Mouse (Mus musculus): ENCODE results near the gene Tsc22d3. TPM values are rescaled to one million over a fixed set of nuclear protein-coding genes. Genes with fewer than 3 reads are reported as not detected.

The Tsc22d3 gene
- polyA plus RNA-seq, 1 experiment from 2014 or later, result 223 TPM

- H3K4me3 ChIP-seq (ENCODE audit: low read length), result no peak overlapping the region
- no peak for ATAC-seq (replicated peaks; ENCODE audit: extremely low read depth, insufficient read depth, low FRiP score)
- peaks cover 24% of the 10 kb centered on the region for H3K4me1 ChIP-seq (ENCODE audit: control insufficient read depth, insufficient read depth, low read length)
- peak overlapping the region; percentile 59 for H3K27ac ChIP-seq (ENCODE audit: low read length)
- no peaks in the 10 kb centered on the region for H3K9me3 ChIP-seq (replicated peaks; ENCODE audit: control insufficient read depth, low read length)
- no peak overlapping the region for H3K9ac ChIP-seq (ENCODE audit: low read length)
- H3K36me3 ChIP-seq (ENCODE audit: control insufficient read depth, insufficient read depth), result no peaks in the 10 kb centered on the region
- WGBS, result 61% methylated on average over 3 of the region's 3 CpGs
- H3K4me2 ChIP-seq (ENCODE audit: low read depth, low read length), result no peak overlapping the region
- H3K27me3 ChIP-seq (ENCODE audit: control insufficient read depth, insufficient read depth, low read length), result no peaks in the 10 kb centered on the region
These were observed 61.3 kb downstream of the Tsc22d3 start for GRCm38 (mm10) chrX:140539111-140539680.

GRCm38 (mm10) chrX:140538649-140539048, 61.8 kb downstream of the Tsc22d3 start:
- H3K9ac ChIP-seq (ENCODE audit: low read length), result no peak overlapping the region
- 32% methylated on average over 2 of the region's 2 CpGs for WGBS
- no peak overlapping the region for H3K4me2 ChIP-seq (ENCODE audit: low read depth, low read length)
- no peaks in the 10 kb centered on the region for H3K9me3 ChIP-seq (replicated peaks; ENCODE audit: control insufficient read depth, low read length)
- no peak overlapping the region for H3K4me3 ChIP-seq (ENCODE audit: low read length)
- no peaks in the 10 kb centered on the region for H3K36me3 ChIP-seq (ENCODE audit: control insufficient read depth, insufficient read depth)
- peak overlapping the region; percentile 59 for H3K27ac ChIP-seq (ENCODE audit: low read length)
- no peaks in the 10 kb centered on the region for H3K27me3 ChIP-seq (ENCODE audit: control insufficient read depth, insufficient read depth, low read length)
- no peak for ATAC-seq (replicated peaks; ENCODE audit: extremely low read depth, insufficient read depth, low FRiP score)
- H3K4me1 ChIP-seq (ENCODE audit: control insufficient read depth, insufficient read depth, low read length), result peaks cover 24% of the 10 kb centered on the region

- H3K4me3 ChIP-seq (ENCODE audit: low read length), result no peak overlapping the region
- no peak overlapping the region for H3K4me2 ChIP-seq (ENCODE audit: low read depth, low read length)
- H3K4me1 ChIP-seq (ENCODE audit: control insufficient read depth, insufficient read depth, low read length), result peaks cover 22% of the 10 kb centered on the region
- H3K36me3 ChIP-seq (ENCODE audit: control insufficient read depth, insufficient read depth), result no peaks in the 10 kb centered on the region
- peak overlapping the region; percentile 71 for H3K27ac ChIP-seq (ENCODE audit: low read length)
- 30% methylated on average over 6 of the region's 6 CpGs for WGBS
- H3K9me3 ChIP-seq (replicated peaks; ENCODE audit: control insufficient read depth, low read length), result no peaks in the 10 kb centered on the region
- ATAC-seq (replicated peaks; ENCODE audit: extremely low read depth, insufficient read depth, low FRiP score), result no peak
- no peaks in the 10 kb centered on the region for H3K27me3 ChIP-seq (ENCODE audit: control insufficient read depth, insufficient read depth, low read length)
- no peak overlapping the region for H3K9ac ChIP-seq (ENCODE audit: low read length)
These were observed 62.8 kb downstream of the Tsc22d3 start for GRCm38 (mm10) chrX:140537662-140538061.

- H3K9ac ChIP-seq (ENCODE audit: low read length), result no peak overlapping the region
- H3K4me2 ChIP-seq (ENCODE audit: low read depth, low read length), result no peak overlapping the region
- H3K4me1 ChIP-seq (ENCODE audit: control insufficient read depth, insufficient read depth, low read length), result peaks cover 21% of the 10 kb centered on the region
- no peaks in the 10 kb centered on the region for H3K9me3 ChIP-seq (replicated peaks; ENCODE audit: control insufficient read depth, low read length)
- peak overlapping the region; percentile 51 for H3K27ac ChIP-seq (ENCODE audit: low read length)
- no peaks in the 10 kb centered on the region for H3K27me3 ChIP-seq (ENCODE audit: control insufficient read depth, insufficient read depth, low read length)
- H3K4me3 ChIP-seq (ENCODE audit: low read length), result no peak overlapping the region
- peak; percentile 34; the same call in 1 of the 2 replicates for ATAC-seq (replicated peaks; ENCODE audit: extremely low read depth, insufficient read depth, low FRiP score)
- H3K36me3 ChIP-seq (ENCODE audit: control insufficient read depth, insufficient read depth), result no peaks in the 10 kb centered on the region
- whole genome bisulfite sequencing, result 20% methylated on average over 1 of the region's 1 CpGs
These were observed 65.0 kb downstream of the Tsc22d3 start for GRCm38 (mm10) chrX:140535487-140535886.

- no peak overlapping the region for H3K27ac ChIP-seq (ENCODE audit: low read length)
- no peaks in the 10 kb centered on the region for H3K36me3 ChIP-seq (ENCODE audit: control insufficient read depth, insufficient read depth)
- no peak for ATAC-seq (replicated peaks; ENCODE audit: extremely low read depth, insufficient read depth, low FRiP score)
- WGBS, result 55% methylated on average over 3 of the region's 3 CpGs
- no peaks in the 10 kb centered on the region for H3K27me3 ChIP-seq (ENCODE audit: control insufficient read depth, insufficient read depth, low read length)
- no peak overlapping the region for H3K4me3 ChIP-seq (ENCODE audit: low read length)
- H3K4me2 ChIP-seq (ENCODE audit: low read depth, low read length), result no peak overlapping the region
- H3K4me1 ChIP-seq (ENCODE audit: control insufficient read depth, insufficient read depth, low read length), result peaks cover 21% of the 10 kb centered on the region
- no peak overlapping the region for H3K9ac ChIP-seq (ENCODE audit: low read length)
- H3K9me3 ChIP-seq (replicated peaks; ENCODE audit: control insufficient read depth, low read length), result no peaks in the 10 kb centered on the region
These were observed 66.2 kb downstream of the Tsc22d3 start for GRCm38 (mm10) chrX:140534306-140534705.

- ATAC-seq (replicated peaks; ENCODE audit: extremely low read depth, insufficient read depth, low FRiP score), result no peak
- no peak overlapping the region for H3K4me2 ChIP-seq (ENCODE audit: low read depth, low read length)
- no peaks in the 10 kb centered on the region for H3K27me3 ChIP-seq (ENCODE audit: control insufficient read depth, insufficient read depth, low read length)
- no peak overlapping the region for H3K27ac ChIP-seq (ENCODE audit: low read length)
- no peaks in the 10 kb centered on the region for H3K36me3 ChIP-seq (ENCODE audit: control insufficient read depth, insufficient read depth)
- H3K9ac ChIP-seq (ENCODE audit: low read length), result no peak overlapping the region
- peaks cover 11% of the 10 kb centered on the region; the same call in 1 of the 2 replicates for H3K4me1 ChIP-seq (ENCODE audit: control insufficient read depth, insufficient read depth, low read length)
- H3K4me3 ChIP-seq (ENCODE audit: low read length), result no peak overlapping the region
- H3K9me3 ChIP-seq (replicated peaks; ENCODE audit: control insufficient read depth, low read length), result no peaks in the 10 kb centered on the region
- 57% methylated on average over 6 of the region's 6 CpGs for WGBS
These were observed 68.1 kb downstream of the Tsc22d3 start for GRCm38 (mm10) chrX:140532325-140532724.

GRCm38 (mm10) chrX:140531356-140531755, 69.1 kb downstream of the Tsc22d3 start:
- H3K4me3 ChIP-seq (ENCODE audit: low read length), result no peak overlapping the region
- H3K9me3 ChIP-seq (replicated peaks; ENCODE audit: control insufficient read depth, low read length), result no peaks in the 10 kb centered on the region
- no peaks in the 10 kb centered on the region for H3K27me3 ChIP-seq (ENCODE audit: control insufficient read depth, insufficient read depth, low read length)
- no peaks in the 10 kb centered on the region for H3K36me3 ChIP-seq (ENCODE audit: control insufficient read depth, insufficient read depth)
- H3K27ac ChIP-seq (ENCODE audit: low read length), result no peak overlapping the region
- 57% methylated on average over 2 of the region's 2 CpGs for whole genome bisulfite sequencing
- H3K9ac ChIP-seq (ENCODE audit: low read length), result no peak overlapping the region
- ATAC-seq (replicated peaks; ENCODE audit: extremely low read depth, insufficient read depth, low FRiP score), result no peak
- peaks cover 11% of the 10 kb centered on the region; the same call in 1 of the 2 replicates for H3K4me1 ChIP-seq (ENCODE audit: control insufficient read depth, insufficient read depth, low read length)
- H3K4me2 ChIP-seq (ENCODE audit: low read depth, low read length), result no peak overlapping the region

- Histone ChIP-seq H3K4me3 (ENCODE audit: low read length) (no peak overlapping the region), H3K27me3 (ENCODE audit: control insufficient read depth, insufficient read depth, low read length) (no peaks in the 10 kb centered on the region), H3K9me3 (replicated peaks; ENCODE audit: control insufficient read depth, low read length) (no peaks in the 10 kb centered on the region), H3K4me1 (ENCODE audit: control insufficient read depth, insufficient read depth, low read length) (peaks cover 7% of the 10 kb centered on the region; the same call in 1 of the 2 replicates), H3K9ac (ENCODE audit: low read length) (no peak overlapping the region), H3K36me3 (ENCODE audit: control insufficient read depth, insufficient read depth) (no peaks in the 10 kb centered on the region), H3K4me2 (ENCODE audit: low read depth, low read length) (no peak overlapping the region), H3K27ac (ENCODE audit: low read length) (no peak overlapping the region)
- WGBS, result 65% methylated on average over 5 of the region's 5 CpGs
- ATAC-seq (replicated peaks; ENCODE audit: extremely low read depth, insufficient read depth, low FRiP score), result no peak
These were observed 69.8 kb downstream of the Tsc22d3 start for GRCm38 (mm10) chrX:140530632-140531031.

- no peak overlapping the region for H3K9ac ChIP-seq (ENCODE audit: low read length)
- no peak overlapping the region for H3K27ac ChIP-seq (ENCODE audit: low read length)
- no peak overlapping the region for H3K4me2 ChIP-seq (ENCODE audit: low read depth, low read length)
- no peak for ATAC-seq (replicated peaks; ENCODE audit: extremely low read depth, insufficient read depth, low FRiP score)
- H3K36me3 ChIP-seq (ENCODE audit: control insufficient read depth, insufficient read depth), result no peaks in the 10 kb centered on the region
- H3K9me3 ChIP-seq (replicated peaks; ENCODE audit: control insufficient read depth, low read length), result no peaks in the 10 kb centered on the region
- H3K4me1 ChIP-seq (ENCODE audit: control insufficient read depth, insufficient read depth, low read length), result 0 out of 2 replicates have a peak, but pooled peaks cover 3% of the 10 kb centered on the region
- no peak overlapping the region for H3K4me3 ChIP-seq (ENCODE audit: low read length)
- no peaks in the 10 kb centered on the region for H3K27me3 ChIP-seq (ENCODE audit: control insufficient read depth, insufficient read depth, low read length)
- 73% methylated on average over 5 of the region's 5 CpGs for WGBS
These were observed 71.3 kb downstream of the Tsc22d3 start for GRCm38 (mm10) chrX:140529074-140529561.
